ENCODE assay signal across 8 mouse cellular contexts in genomic region chr6:85512577-85513530, GRCm38 (mm10). TPM values are rescaled to one million over a fixed set of nuclear protein-coding genes. Genes with fewer than 3 reads are reported as not detected.
A peak's percentile ranks its signal among the peaks of the same experiment; 100 is the strongest.
DNase-seq lines count a peak whose midpoint lies in the region; ATAC-seq and TF ChIP-seq lines count a peak whose summit lies in the region.

No protein-coding gene starts in this region.

- TF ChIP-seq EP300 in lung, postnatal 0 days (IDR thresholded peaks at IDR 0.05) = no peak

- no peak overlapping the region for H3K9ac ChIP-seq in lung, postnatal 0 days (replicated peaks; ENCODE audit: low read depth)
- H3K9ac ChIP-seq in liver, embryonic 13.5 days = no peak overlapping the region

- ATAC-seq in lung, postnatal 0 days = no peak
- no peak for ATAC-seq in liver, embryonic 13.5 days (ENCODE audit: low read depth)

- TF ChIP-seq CTCF in lung, postnatal 0 days (IDR thresholded peaks at IDR 0.05) = no peak

- H3K4me1 ChIP-seq in lung, postnatal 0 days (ENCODE audit: insufficient read depth, low read depth, low read length) = no peaks in the 10 kb centered on the region
- H3K4me1 ChIP-seq in liver, embryonic 13.5 days (replicated peaks) = peaks cover 19% of the 10 kb centered on the region

- DNase-seq in adrenal gland, postnatal 10 days = peak; percentile 3
- no peak for DNase-seq in adrenal gland, adult 8-10 months
- no peak for DNase-seq in lung, postnatal 0 days (ENCODE audit: low spot score)
- no peak for DNase-seq in lung, postnatal 36 days
- peak; percentile 4 for DNase-seq in heart, postnatal 4 days
- no peak for DNase-seq in liver, embryonic 13.5 days
- peak; percentile 26 for DNase-seq in right cerebral cortex, postnatal 4 days
- no peak for DNase-seq in gastrocnemius, adult 18-20 months (ENCODE audit: low spot score)

- H3K4me2 ChIP-seq in lung, postnatal 0 days (replicated peaks; ENCODE audit: low read depth, low read length) = peak overlapping the region; percentile 58
- H3K4me2 ChIP-seq in liver, embryonic 13.5 days = peak overlapping the region; percentile 58

- no peaks in the 10 kb centered on the region for H3K9me3 ChIP-seq in lung, postnatal 0 days (ENCODE audit: low read length)
- H3K9me3 ChIP-seq in liver, embryonic 13.5 days (replicated peaks) = no peaks in the 10 kb centered on the region

- H3K4me3 ChIP-seq in lung, postnatal 0 days (ENCODE audit: low read depth, low read length) = peak overlapping the region; percentile 32
- peak overlapping the region; percentile 42 for H3K4me3 ChIP-seq in liver, embryonic 13.5 days (replicated peaks)

- H3K36me3 ChIP-seq in lung, postnatal 0 days (ENCODE audit: insufficient read depth, low read length) = no peaks in the 10 kb centered on the region
- no peaks in the 10 kb centered on the region for H3K36me3 ChIP-seq in liver, embryonic 13.5 days

- peaks cover 41% of the 10 kb centered on the region for H3K27me3 ChIP-seq in lung, postnatal 0 days (replicated peaks; ENCODE audit: insufficient read depth, low read length)
- peaks cover 92% of the 10 kb centered on the region for H3K27me3 ChIP-seq in liver, embryonic 13.5 days

- no peak overlapping the region for H3K27ac ChIP-seq in lung, postnatal 0 days (ENCODE audit: low read length)
- no peak overlapping the region for H3K27ac ChIP-seq in liver, embryonic 13.5 days

- 1% methylated on average over 79 of the region's 90 CpGs for WGBS in lung, postnatal 0 days
- 2% methylated on average over 90 of the region's 90 CpGs for WGBS in liver, embryonic 13.5 days (ENCODE audit: insufficient replicate concordance)

RNA-seq across cellular contexts. Expression of gene Egr4, which starts 0.5 kb away (rescaled TPM):
- total RNA-seq in adrenal gland, postnatal 10 days (2021) = under 1 TPM in 1 of 2 experiments, not detected in 1; 0.21 TPM
- total RNA-seq in adrenal gland, adult 8-10 months (2022) = not detected
- not detected in 2 replicates for polyA plus RNA-seq in lung, postnatal 0 days (2015; fragmentation: Nextera tagmentation; extraction: Ambion mirVana)
- not detected for total RNA-seq in heart, postnatal 4 days (2021)
- not detected in 2 replicates for polyA plus RNA-seq in liver, embryonic 13.5 days (2015; fragmentation: Nextera tagmentation; extraction: Ambion mirVana)
- total RNA-seq in gastrocnemius, adult 18-20 months (2021) = not detected

RNA-seq across cellular contexts. Expression of gene Fbxo41, which starts 10.1 kb away (rescaled TPM):
- 1 to 10 TPM in 1 of 2 experiments, under 1 TPM in 1; 0.60 to 1.4 TPM for total RNA-seq in adrenal gland, postnatal 10 days (2021)
- 1 to 10 TPM in 3 of 4 experiments, under 1 TPM in 1; 0.70 to 1.8 (median 1.5) TPM for total RNA-seq in adrenal gland, adult 8-10 months (2022)
- polyA plus RNA-seq in lung, postnatal 0 days (2015; fragmentation: Nextera tagmentation; extraction: Ambion mirVana) = 0.02 TPM in 1 of 2 replicates, not detected in the other
- not detected for total RNA-seq in heart, postnatal 4 days (2021)
- polyA plus RNA-seq in liver, embryonic 13.5 days (2015; fragmentation: Nextera tagmentation; extraction: Ambion mirVana) = not detected in 2 replicates
- total RNA-seq in gastrocnemius, adult 18-20 months (2021) = not detected

Comparison
In these comparisons a context has a peak if more than half of its experiments do, and no peak if none do; other contexts are left out.
1. DNase-seq: peak in adrenal gland, postnatal 10 days (single experiment), heart, postnatal 4 days (single experiment) and right cerebral cortex, postnatal 4 days (single experiment); none in adrenal gland, adult 8-10 months (single experiment), lung, postnatal 0 days (single experiment), lung, postnatal 36 days (single experiment), liver, embryonic 13.5 days (single experiment) and gastrocnemius, adult 18-20 months (single experiment).